Mouse (Mus musculus) E14TG2a.4 (cell line): ENCODE data around the gene Tmem117.

Source experiments
- CTCF ChIP-seq: conservative IDR thresholded peaks from 2 replicates; pipeline ENCODE4 v1.5.1; 2014; ENCODE audit warnings: low read length
- NANOG ChIP-seq: IDR thresholded peaks from 2 replicates; pipeline ENCODE4 v1.6.1; 2014; ENCODE audit warnings: borderline replicate concordance, low read length, mixed read lengths
- POU5F1 ChIP-seq: IDR thresholded peaks from 2 replicates; pipeline ENCODE4 v1.6.1; 2014; ENCODE audit warnings: low read length, borderline replicate concordance

- TF ChIP-seq CTCF (no peak), POU5F1 (no peak), NANOG (no peak)
These were observed 304.0 kb downstream of the Tmem117 start for GRCm38 (mm10) chr15:94933044-94933443.
